Mouse (Mus musculus) limb, embryonic 13.5 days (tissue): Measurements from ENCODE around the gene Shd. TPM values are rescaled to one million over a fixed set of nuclear protein-coding genes. Genes with fewer than 3 reads are reported as not detected.

Experiments used
- ATAC-seq: fragments of 200-750 bp; cut with Nextera tagmentation; 2 replicates; pipeline ENCODE4 v1.8.0; 2017; ENCODE audit warnings: low read depth, moderate number of reproducible peaks, moderate TSS enrichment; ENCODE audit not compliant: low FRiP score
- H3K27ac ChIP-seq: fragments of 300-500 bp; sonication (generic); 2 replicates; pipeline ENCODE4 v1.5.1; 2015; ENCODE audit warnings: inconsistent platforms, mild to moderate bottlenecking, moderate library complexity
- H3K27me3 ChIP-seq: fragments of 300-500 bp; sonication (generic); 2 replicates; pipeline ENCODE4 v1.6.1; 2015; ENCODE audit warnings: mild to moderate bottlenecking, inconsistent platforms
- H3K36me3 ChIP-seq: fragments of 300-500 bp; sonication (generic); 2 replicates; pipeline ENCODE4 v1.6.1; 2015; ENCODE audit warnings: inconsistent platforms, mild to moderate bottlenecking, moderate library complexity
- H3K4me1 ChIP-seq: fragments of 300-500 bp; sonication (generic); 2 replicates; pipeline ENCODE4 v1.6.1; 2015; ENCODE audit warnings: inconsistent platforms
- H3K4me2 ChIP-seq: fragments of 300-500 bp; sonication (generic); replicated peaks from 2 replicates; pipeline ENCODE4 v1.6.1; 2015; ENCODE audit warnings: inconsistent platforms, mild to moderate bottlenecking, moderate library complexity
- H3K4me3 ChIP-seq: fragments of 300-500 bp; sonication (generic); 2 replicates; pipeline ENCODE4 v1.5.1; 2015; ENCODE audit warnings: moderate library complexity, mild to moderate bottlenecking, inconsistent platforms
- H3K9ac ChIP-seq: fragments of 300-500 bp; sonication (generic); 2 replicates; pipeline ENCODE4 v1.6.1; 2015; ENCODE audit warnings: mild to moderate bottlenecking, inconsistent platforms
- H3K9me3 ChIP-seq: fragments of 300-500 bp; sonication (generic); 2 replicates; pipeline ENCODE4 v1.6.1; 2016; ENCODE audit warnings: inconsistent platforms
- WGBS: fragments of 180-500 bp; shearing (Covaris S2); methylation state at CpG from one replicate; pipeline ENCODE4 v1.1.7; 2015; 5-methylcytosine and 5-hydroxymethylcytosine counted together
- polyA plus RNA-seq: library from polyadenylated mRNA; unstranded; fragments of >200 nt; fragmentation: Nextera tagmentation; extraction: Ambion mirVana; gene quantifications from 2 replicates; pipeline ENCODE4 v1.2.1, GENCODE M21; 2015

Gene Shd
- polyA plus RNA-seq, 1 experiment from 2014 or later, result 50.4 TPM

- Histone ChIP-seq H3K9ac (0 out of 2 replicates have a peak overlapping the region, but pooled peaks have one; percentile 58), H3K9me3 (no peaks in the 10 kb centered on the region), H3K4me3 (no peak overlapping the region), H3K27me3 (no peaks in the 10 kb centered on the region), H3K4me2 (no peak overlapping the region), H3K36me3 (peaks cover 46% of the 10 kb centered on the region), H3K4me1 (peaks cover 29% of the 10 kb centered on the region), H3K27ac (no peak overlapping the region)
- ATAC-seq, result no peak
Measured at GRCm38 (mm10) chr17:55960791-55961190, 9.5 kb upstream of the Shd start.

GRCm38 (mm10) chr17:55961631-55962030 is 8.6 kb upstream of the Shd start:
- Histone ChIP-seq H3K4me3 (no peak overlapping the region), H3K4me2 (no peak overlapping the region), H3K27me3 (no peaks in the 10 kb centered on the region), H3K36me3 (peaks cover 54% of the 10 kb centered on the region), H3K9me3 (no peaks in the 10 kb centered on the region), H3K4me1 (peaks cover 23% of the 10 kb centered on the region), H3K27ac (no peak overlapping the region), H3K9ac (no peak overlapping the region)
- WGBS, result 93% methylated on average over 7 of the region's 7 CpGs
- no peak for ATAC-seq

GRCm38 (mm10) chr17:55963171-55963570 is 7.1 kb upstream of the Shd start:
- Histone ChIP-seq H3K9ac (no peak overlapping the region), H3K4me3 (no peak overlapping the region), H3K27me3 (no peaks in the 10 kb centered on the region), H3K27ac (no peak overlapping the region), H3K9me3 (no peaks in the 10 kb centered on the region), H3K4me2 (no peak overlapping the region), H3K4me1 (peaks cover 11% of the 10 kb centered on the region), H3K36me3 (peaks cover 69% of the 10 kb centered on the region)
- ATAC-seq, result no peak
- WGBS, result 78% methylated on average over 14 of the region's 14 CpGs

- Histone ChIP-seq H3K4me1 (peaks cover 8% of the 10 kb centered on the region), H3K27ac (no peak overlapping the region), H3K4me3 (no peak overlapping the region), H3K4me2 (no peak overlapping the region), H3K36me3 (peaks cover 72% of the 10 kb centered on the region), H3K27me3 (no peaks in the 10 kb centered on the region), H3K9ac (no peak overlapping the region), H3K9me3 (no peaks in the 10 kb centered on the region)
- 91% methylated on average over 10 of the region's 10 CpGs for WGBS
- ATAC-seq, result no peak
Measured at GRCm38 (mm10) chr17:55964496-55964895, 5.8 kb upstream of the Shd start.

- Histone ChIP-seq H3K36me3 (peaks cover 72% of the 10 kb centered on the region), H3K27me3 (no peaks in the 10 kb centered on the region), H3K9ac (no peak overlapping the region), H3K9me3 (no peaks in the 10 kb centered on the region), H3K4me3 (no peak overlapping the region), H3K27ac (no peak overlapping the region), H3K4me1 (peaks cover 7% of the 10 kb centered on the region), H3K4me2 (no peak overlapping the region)
- WGBS, result 84% methylated on average over 9 of the region's 9 CpGs
- ATAC-seq, result no peak
Measured at GRCm38 (mm10) chr17:55964996-55965395, 5.3 kb upstream of the Shd start.

- 0 out of 2 replicates have a peak, but pooled peaks cover 6% of the 10 kb centered on the region for H3K27me3 ChIP-seq
- no peak overlapping the region for H3K9ac ChIP-seq
- no peak overlapping the region for H3K4me2 ChIP-seq
- WGBS, result 88% methylated on average over 4 of the region's 4 CpGs
- no peak overlapping the region for H3K27ac ChIP-seq
- no peaks in the 10 kb centered on the region for H3K9me3 ChIP-seq
- peaks cover 56% of the 10 kb centered on the region for H3K36me3 ChIP-seq
- no peak for ATAC-seq
- H3K4me1 ChIP-seq, result peaks cover 18% of the 10 kb centered on the region
- H3K4me3 ChIP-seq, result no peak overlapping the region
Measured at GRCm38 (mm10) chr17:55967186-55967585, 3.1 kb upstream of the Shd start.

GRCm38 (mm10) chr17:55968210-55968609 is 2.1 kb upstream of the Shd start:
- 59% methylated on average over 7 of the region's 7 CpGs for WGBS
- Histone ChIP-seq H3K4me1 (peaks cover 18% of the 10 kb centered on the region), H3K27ac (no peak overlapping the region), H3K4me3 (no peak overlapping the region), H3K36me3 (peaks cover 54% of the 10 kb centered on the region), H3K9ac (no peak overlapping the region), H3K9me3 (no peaks in the 10 kb centered on the region), H3K4me2 (no peak overlapping the region), H3K27me3 (0 out of 2 replicates have a peak, but pooled peaks cover 6% of the 10 kb centered on the region)
- ATAC-seq, result no peak

GRCm38 (mm10) chr17:55969560-55969959 is 707 bp upstream of the Shd start:
- ATAC-seq, result no peak
- peak overlapping the region; percentile 80; the same call in 1 of the 2 replicates for H3K9ac ChIP-seq
- no peaks in the 10 kb centered on the region for H3K9me3 ChIP-seq
- H3K4me1 ChIP-seq, result peaks cover 18% of the 10 kb centered on the region
- H3K4me3 ChIP-seq, result peak overlapping the region; percentile 62; the same call in 1 of the 2 replicates
- H3K4me2 ChIP-seq, result peak overlapping the region; percentile 85
- 0 out of 2 replicates have a peak, but pooled peaks cover 6% of the 10 kb centered on the region for H3K27me3 ChIP-seq
- H3K36me3 ChIP-seq, result peaks cover 53% of the 10 kb centered on the region
- 48% methylated on average over 14 of the region's 14 CpGs for WGBS
- no peak overlapping the region for H3K27ac ChIP-seq

GRCm38 (mm10) chr17:55971453-55971852 is 1.2 kb downstream of the Shd start:
- WGBS, result 33% methylated on average over 22 of the region's 22 CpGs
- Histone ChIP-seq H3K4me3 (peak overlapping the region; percentile 62), H3K4me1 (peaks cover 21% of the 10 kb centered on the region), H3K4me2 (peak overlapping the region; percentile 85), H3K9me3 (no peaks in the 10 kb centered on the region), H3K27ac (no peak overlapping the region), H3K9ac (peak overlapping the region; percentile 80), H3K27me3 (0 out of 2 replicates have a peak, but pooled peaks cover 6% of the 10 kb centered on the region), H3K36me3 (peaks cover 40% of the 10 kb centered on the region)
- no peak for ATAC-seq

GRCm38 (mm10) chr17:55976255-55976862 is 6.1 kb downstream of the Shd start:
- Histone ChIP-seq H3K9me3 (no peaks in the 10 kb centered on the region), H3K4me2 (no peak overlapping the region), H3K27ac (no peak overlapping the region), H3K4me3 (no peak overlapping the region), H3K36me3 (peaks cover 21% of the 10 kb centered on the region), H3K27me3 (0 out of 2 replicates have a peak, but pooled peaks cover 5% of the 10 kb centered on the region), H3K4me1 (peaks cover 9% of the 10 kb centered on the region), H3K9ac (0 out of 2 replicates have a peak overlapping the region, but pooled peaks have one; percentile 25)
- WGBS, result 18% methylated on average over 13 of the region's 13 CpGs
- ATAC-seq, result peak; percentile 25; the same call in 1 of the 2 replicates

- H3K4me2 ChIP-seq, result no peak overlapping the region
- H3K9me3 ChIP-seq, result no peaks in the 10 kb centered on the region
- no peak overlapping the region for H3K9ac ChIP-seq
- H3K4me3 ChIP-seq, result no peak overlapping the region
- H3K27ac ChIP-seq, result no peak overlapping the region
- H3K4me1 ChIP-seq, result 0 out of 2 replicates have a peak, but pooled peaks cover 6% of the 10 kb centered on the region
- ATAC-seq, result no peak
- WGBS, result 42% methylated on average over 3 of the region's 3 CpGs
- H3K27me3 ChIP-seq, result no peaks in the 10 kb centered on the region
- peaks cover 21% of the 10 kb centered on the region for H3K36me3 ChIP-seq
Measured at GRCm38 (mm10) chr17:55977301-55977700, 7.0 kb downstream of the Shd start.

- no peaks in the 10 kb centered on the region for H3K9me3 ChIP-seq
- H3K9ac ChIP-seq, result peak within 1 kb of the TSS; percentile 79
- H3K27me3 ChIP-seq, result no peaks in the 10 kb centered on the region
- peak within 1 kb of the TSS; percentile 68 for H3K4me3 ChIP-seq
- no peak within 1 kb of the TSS for H3K27ac ChIP-seq
- H3K36me3 ChIP-seq, result peaks cover 11% of the 10 kb centered on the region; the same call in 1 of the 2 replicates
- WGBS, result 10% methylated on average over 35 of the region's 35 CpGs
- peaks cover 6% of the 10 kb centered on the region for H3K4me1 ChIP-seq
- ATAC-seq, result peak; percentile 74
- H3K4me2 ChIP-seq, result peak within 1 kb of the TSS; percentile 88
Measured at GRCm38 (mm10) chr17:55986030-55986961, 16.0 kb downstream of the Shd start, which contains the start of gene Fsd1. Fsd1 (plus strand) TSS chr17:55986509.
